Mouse (Mus musculus) urinary bladder, postnatal 14 days (tissue): ENCODE results near the gene Pkhd1.

ENCODE experiments used
- DNase-seq: peaks from one replicate; pipeline ENCODE4 v3.0.0; 2021; ENCODE audit warnings: low spot score

Pkhd1 gene

DNA sequence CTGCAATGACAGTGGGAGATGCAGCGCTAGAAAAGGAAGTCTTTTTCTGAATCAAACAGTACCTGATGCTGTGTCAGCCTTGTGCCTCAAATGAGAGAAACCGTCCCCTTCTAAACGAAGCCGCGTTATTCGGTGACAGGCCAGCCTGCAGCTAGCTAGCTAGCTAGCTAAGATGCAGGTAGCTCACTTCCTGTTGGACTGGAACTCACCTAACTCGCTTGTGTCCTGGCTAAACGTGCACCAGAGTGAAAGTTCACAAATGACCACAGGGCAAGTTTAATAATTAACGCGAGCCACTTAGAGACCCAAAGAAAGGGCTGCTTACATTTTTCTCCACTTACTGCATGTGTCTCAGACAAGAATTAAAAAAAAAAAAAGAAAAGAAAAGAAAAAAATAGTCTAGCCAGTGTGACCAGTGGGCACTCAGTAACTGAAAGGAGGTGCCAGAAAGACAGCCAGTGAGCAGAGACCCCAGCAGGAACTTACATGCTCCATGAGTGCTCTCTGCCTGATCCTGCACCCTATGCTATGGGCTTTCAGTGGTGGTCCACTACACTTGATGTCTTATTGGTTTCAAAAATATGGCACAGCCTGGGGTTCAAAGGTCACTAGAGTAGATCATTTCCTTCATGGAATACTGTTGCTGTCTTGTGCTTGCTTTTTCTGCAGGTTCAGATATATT, at the start of gene Pkhd1:
Pkhd1 (minus strand) TSS at position 216 of the 682 bp plus-strand sequence.
- peak; percentile 59 for DNase-seq

DNA sequence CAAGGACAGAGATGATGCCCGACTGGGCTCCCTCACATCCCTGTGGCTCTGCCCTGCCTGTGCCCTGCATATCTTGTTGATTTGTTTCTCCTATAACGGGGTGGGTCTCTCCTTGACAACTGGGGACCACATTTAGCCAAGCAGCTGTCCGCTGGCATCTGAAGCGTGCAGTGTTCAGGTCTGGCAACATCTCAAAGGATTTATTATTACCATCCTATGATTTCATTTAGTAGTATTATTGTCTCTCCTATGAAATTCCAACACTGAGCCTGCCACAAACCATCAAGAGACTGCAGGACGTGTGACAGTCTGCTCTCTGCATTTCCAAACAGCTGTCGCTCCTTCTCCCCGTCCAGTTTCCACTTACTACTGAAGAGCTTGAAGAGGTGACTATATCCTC, 49.7 kb upstream of the Pkhd1 start:
- DNase-seq = no peak

DNA sequence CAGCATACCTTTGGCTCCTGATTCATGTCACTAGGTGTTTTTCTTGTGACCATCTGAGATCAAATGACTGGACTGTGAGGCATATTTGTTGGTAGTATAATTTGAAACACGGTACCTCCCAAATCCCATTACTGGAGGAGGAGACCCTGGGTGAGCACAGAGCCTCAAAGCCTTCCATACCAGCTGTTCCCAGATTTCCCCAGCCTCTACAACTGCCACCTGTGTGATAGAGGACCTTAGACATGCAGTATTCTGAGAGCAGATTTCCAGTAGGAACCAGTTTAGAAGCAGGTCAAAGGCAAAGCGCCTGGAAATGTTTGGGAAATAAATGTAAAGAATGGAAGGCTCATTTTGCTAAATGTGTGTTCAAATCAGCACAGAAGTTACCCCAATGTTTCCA, 48.4 kb upstream of the Pkhd1 start:
- DNase-seq = no peak

DNA sequence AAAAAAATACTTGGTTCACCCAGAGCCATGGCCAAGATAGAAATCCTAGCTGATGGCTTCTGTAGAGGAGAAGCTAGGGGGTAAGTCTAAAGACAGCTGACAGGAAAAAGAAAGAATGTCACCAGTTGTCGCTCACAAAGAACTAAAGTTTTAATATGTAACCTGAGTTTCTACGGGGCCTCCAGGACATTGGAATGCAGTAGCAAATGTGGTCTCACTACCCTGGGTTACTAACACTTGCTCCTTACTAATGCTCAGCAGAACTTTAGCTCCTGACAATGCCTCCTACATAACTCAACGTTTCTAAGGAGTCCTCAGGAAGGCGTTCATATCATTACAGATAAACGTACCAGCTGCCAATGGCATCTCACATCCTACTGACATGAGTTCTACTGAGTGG, 37.2 kb upstream of the Pkhd1 start:
- no peak for DNase-seq

DNA sequence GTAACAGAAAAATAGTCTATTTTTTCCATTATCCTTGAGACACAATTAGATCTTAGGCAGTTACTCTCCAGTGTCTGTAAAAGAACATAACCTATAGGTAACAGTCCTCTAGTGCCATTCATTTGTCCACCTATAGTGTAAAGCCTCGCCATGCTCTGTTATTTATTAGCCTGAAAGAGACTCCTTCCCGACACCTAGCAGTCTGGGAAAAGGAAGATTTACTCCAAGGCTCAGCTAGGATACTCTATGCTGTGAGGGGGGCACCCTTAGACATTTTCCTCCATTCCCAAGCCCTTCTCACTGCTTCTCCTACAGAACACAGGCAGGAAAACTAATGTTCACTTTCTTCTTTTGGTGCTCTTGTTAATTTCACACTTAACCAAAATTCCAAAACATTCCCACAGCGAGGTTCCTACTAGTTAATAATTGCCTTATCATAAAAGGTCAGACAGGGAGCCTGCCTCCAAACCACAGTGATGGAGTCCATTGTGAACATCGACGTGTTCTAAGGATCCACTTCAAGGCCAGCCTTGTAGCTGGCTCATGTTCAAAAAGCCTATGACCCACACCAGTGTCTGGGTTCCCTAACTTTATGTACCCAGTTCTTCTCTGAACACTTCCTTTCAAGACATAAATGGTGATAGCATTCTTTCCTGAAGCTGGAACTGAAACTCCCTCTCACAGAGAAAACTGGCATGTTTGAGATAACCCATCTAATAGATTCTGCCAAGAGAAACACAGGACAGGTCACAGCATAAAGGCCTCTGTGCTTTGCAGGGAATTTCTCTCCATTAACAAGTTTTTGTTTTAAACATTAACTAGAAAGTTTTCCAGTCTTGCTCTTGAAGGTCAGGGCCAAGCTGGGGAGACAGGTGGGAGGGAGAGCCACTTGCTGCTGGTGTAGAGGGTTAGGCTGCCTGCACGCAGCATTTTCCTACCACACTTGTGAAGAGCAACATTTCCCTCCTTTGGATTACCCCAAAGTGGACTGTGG, 35.9 kb upstream of the Pkhd1 start:
- DNase-seq = no peak

DNA sequence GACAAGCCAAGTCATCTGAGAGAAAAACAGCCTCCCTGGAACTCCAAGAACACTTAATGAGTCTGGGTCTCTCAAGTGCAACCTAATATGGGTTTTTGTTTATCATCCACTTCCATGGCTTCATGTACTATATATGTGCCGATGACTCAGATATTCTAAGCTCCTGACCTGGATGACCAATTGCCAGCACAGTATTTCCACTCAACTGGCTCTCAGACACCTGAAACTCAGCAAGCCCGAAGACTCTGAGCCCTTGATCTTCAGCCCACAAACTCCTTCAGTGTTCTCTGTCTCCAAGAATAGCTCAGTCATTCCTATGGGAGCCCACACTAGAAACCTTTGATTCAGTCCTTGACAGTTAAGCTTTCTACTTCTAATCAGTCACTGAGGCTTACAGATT, 17.0 kb upstream of the Pkhd1 start:
- DNase-seq = no peak

DNA sequence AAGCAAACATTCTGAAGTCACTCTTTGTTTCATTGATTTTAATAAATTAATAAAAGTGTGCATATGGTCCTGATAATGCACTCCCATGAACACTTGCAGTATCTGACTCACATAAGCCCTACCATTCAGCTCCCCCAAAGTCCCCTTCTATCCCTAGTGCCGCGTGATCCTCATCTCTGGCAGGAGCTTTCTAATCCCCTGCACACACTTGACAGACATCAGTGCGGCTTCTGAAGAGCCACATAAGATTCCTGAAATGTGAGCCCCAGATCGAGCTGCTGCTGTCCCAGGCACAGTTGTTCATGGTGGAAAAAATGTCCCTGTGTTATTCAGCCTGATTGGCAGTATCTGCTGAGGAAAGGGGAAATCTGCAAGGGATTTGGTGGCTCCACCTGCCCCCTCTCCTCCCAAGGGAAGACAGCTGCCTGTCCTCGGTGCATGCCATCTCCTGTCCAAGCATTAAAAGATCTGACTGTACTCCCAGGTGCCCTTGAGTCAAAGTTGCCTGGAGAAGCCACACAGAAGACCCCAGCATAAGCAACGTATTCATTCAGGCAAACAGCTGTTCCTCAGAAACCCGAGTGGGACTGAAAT, 15.5 kb upstream of the Pkhd1 start:
- no peak for DNase-seq

DNA sequence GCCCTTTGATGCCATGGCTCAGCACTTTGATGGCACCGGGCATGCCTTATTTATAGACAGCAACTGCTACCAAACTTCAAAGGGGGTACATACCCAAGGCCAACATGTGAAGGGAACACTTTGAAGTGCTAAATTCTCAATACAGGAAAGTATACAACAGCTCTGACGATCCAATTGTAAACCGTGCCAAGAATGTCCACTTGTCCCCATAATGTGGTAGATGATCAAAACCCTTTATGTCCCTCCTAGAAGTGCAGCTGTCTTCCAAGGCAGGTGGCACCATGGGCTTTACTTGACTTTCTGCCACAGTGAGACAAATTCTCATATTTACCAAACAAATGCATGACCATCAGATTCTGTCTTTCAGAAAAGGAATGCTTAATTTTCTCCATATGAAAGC, 6.7 kb upstream of the Pkhd1 start:
- DNase-seq = no peak

DNA sequence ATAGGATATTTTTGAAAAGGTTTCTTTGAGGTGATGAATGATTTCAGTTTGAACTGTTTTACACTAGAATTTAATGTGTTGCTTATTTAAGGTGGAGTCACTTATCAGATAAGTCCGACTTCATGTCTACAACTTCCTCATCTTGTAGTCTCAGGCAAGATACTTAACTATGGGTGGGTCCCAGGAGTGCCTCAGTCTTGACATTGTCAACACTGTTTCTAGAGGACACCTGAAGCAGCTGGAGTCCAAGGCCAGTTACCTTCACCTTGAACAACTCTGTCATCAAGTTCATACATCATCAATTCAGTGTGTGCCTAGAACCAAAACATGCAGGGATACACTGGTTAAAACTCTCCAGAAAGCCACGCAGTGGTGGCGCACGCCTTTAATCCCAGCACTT, 5.5 kb upstream of the Pkhd1 start:
- DNase-seq = no peak

DNA sequence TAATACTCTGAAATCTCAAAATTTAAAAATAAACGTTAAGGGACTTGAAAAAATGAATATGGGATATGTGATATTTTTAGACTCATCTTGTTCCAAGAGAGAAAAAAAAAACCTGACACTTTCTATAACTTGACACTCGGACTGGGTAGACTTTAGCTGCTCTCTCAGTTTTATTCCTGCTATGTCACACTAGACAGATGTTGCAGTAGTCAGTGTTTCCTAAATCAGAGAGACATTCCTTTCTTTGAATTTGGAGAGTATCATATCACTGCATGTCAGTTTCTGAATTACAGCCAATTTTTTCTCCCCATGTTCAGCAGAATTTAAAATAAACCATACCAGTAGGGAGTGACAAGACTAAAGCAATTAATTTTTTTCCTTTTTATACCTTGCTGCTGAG, 2.7 kb upstream of the Pkhd1 start:
- DNase-seq = no peak

DNA sequence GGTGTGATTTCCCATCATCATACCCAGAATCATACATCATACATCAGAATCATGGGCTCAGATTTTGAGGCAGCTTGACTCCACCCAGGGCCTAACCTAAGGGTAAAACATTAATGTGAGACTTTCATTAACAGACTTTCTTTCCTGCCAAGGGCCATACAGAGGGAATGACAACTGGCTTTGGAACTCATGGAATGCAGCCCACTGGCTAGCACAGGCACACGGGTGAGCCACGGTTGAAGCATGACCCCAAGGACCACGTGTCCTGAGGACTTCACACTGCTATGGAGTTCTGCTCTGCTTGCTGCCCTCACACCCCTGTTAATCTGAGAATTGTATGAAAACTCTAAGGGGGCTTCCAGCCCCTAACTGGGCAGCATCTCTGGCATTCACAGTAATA, 1.5 kb upstream of the Pkhd1 start:
- peak; percentile 8 for DNase-seq

DNA sequence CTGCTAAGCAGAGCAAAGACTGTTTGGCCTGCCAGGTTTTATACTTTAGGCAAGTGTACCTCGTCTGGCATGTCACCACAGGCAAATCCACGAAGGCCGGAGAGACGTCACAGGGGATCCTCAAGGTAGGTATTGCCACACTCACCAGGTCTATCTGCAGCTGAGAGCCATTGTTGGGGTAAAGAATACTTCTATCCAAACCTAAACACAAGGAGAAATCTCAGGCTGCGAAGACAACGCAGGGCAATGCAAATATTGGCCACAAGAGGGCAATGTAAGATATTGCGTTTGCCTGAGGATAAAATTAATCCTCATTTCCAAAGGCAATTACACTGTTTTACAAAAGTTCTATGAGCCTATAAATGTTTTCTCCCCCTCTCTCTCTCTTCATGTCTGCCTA, 5.2 kb downstream of the Pkhd1 start:
- DNase-seq = peak; percentile 35

DNA sequence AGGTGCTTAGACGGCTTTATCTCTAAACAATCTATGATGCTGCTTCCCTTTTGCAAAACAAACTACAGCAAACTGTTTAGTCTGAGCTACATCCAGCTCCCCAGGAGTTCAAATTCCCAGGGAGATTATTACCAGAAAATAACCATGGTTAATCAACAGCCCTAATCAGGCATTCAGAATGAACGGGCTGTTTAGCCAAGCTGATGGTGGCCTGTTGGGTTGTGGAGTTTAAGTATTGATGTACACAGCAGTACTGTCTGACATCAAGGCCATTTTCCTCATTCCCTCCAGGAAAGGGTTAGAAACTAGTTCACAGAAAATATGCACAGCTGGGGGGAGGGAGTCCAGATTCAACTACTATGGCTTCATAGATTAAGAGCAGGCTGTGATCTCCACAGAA, 12.4 kb downstream of the Pkhd1 start:
- no peak for DNase-seq

DNA sequence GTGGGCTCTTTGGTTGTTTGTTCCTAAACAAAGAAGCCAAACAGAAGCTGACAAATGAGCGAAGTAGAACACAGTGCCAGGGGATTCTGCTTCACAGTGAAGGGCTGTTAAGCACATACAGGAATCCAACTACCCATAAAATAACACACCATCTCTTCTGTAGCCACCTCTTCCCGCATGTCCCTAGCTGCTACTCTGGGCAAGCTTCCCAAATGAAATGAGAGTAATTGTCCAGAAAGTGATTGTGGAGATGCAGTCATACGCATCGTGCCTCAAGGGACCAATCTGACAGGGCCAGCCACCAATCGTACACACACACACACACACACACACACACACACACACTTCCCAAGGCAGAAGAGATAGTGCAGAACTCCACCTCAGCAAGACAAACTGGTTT, 27.4 kb downstream of the Pkhd1 start:
- no peak for DNase-seq

DNA sequence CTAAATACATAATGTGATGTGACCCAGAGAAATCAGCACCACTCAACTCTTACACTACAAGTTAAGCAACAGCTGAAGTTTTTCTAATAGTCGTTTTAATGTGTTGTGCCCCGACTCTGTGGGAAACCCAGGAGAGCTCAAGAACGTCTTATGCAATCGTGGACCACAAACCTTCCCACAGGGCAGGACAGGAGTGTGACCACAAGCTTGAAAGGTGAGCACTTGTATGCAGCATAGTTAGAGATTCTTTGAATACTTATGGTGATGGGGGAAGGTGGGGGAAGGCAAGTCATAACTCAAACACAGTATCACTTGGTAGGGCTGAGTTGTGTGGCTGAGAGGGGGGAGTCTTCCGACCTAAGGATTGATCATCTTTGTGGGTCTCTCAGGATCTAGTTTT, 46.4 kb downstream of the Pkhd1 start:
- no peak for DNase-seq

DNA sequence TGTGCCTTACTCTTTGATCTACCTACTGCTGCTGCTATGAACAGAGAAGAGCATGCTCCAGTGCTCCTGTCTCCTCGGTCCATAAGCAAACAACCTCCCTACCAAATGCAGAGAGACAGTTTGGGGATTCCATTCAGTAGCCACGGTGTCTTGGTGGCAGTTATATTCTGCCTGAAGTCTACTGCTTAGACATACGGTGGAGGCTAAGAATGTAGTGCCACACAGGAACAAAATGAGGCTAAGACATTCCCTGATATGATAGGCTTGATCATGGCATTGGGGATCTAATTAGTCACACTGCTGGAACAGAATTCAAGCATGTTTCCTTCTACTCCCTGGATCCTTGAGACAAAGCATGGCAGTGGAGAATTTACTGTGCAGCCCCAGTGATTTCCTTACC, 48.4 kb downstream of the Pkhd1 start:
- no peak for DNase-seq

DNA sequence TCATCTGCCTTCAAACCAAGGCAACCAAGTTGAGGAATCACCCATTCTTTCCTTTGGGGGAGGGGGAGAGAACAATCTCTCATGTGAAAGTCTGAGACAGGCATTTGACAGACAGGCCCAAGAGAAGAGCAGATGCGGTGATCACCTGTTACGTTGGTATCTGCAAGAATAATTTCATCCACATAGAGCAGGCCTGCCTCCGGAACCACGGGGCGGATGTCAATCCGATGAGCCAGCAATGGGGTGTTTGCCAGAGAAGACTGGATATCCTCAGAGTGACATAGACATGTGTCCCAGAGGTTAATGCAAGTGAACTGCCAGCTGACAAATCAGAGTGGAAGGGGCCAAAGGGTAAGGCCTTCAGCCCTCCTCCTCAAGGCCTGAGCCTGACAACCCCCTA, 59.4 kb downstream of the Pkhd1 start:
- no peak for DNase-seq

DNA sequence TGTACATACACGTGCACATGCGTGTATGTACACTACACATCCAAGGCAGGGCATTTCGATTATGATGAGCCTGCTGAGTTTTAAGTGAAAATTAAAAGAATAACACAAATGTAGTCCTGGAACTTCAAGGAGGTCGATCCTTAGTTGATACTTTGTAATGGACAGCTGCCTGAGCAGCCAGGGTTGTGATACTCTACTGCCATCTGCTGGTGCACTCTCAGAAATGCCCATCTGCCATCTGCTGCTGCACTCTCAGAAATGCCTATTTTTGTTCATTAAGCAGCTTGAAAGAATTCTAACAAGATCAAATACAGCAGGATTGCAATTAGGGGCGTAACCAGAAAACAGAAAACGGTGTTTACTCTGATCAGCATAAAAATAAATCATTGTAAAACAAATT, 63.5 kb downstream of the Pkhd1 start:
- peak; percentile 19 for DNase-seq

DNA sequence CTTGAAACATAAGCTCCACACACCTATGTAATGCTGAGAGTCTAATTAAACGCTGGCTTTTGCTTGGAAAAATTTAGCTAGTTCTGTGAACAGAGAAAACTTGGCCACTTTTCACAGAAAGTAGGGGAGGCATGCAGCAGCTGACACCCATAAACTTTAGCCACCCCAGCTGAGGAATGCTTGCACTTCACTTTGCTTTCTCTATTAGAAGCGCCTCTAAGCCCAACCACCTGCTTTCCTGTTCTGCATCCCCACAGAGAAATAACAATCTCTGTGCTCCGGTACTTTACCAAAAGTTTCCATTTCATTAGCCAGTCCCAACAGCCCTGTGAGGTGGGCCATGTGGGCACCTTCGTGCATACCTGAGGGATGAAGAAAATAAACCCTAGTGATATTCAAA, 66.5 kb downstream of the Pkhd1 start:
- no peak for DNase-seq

DNA sequence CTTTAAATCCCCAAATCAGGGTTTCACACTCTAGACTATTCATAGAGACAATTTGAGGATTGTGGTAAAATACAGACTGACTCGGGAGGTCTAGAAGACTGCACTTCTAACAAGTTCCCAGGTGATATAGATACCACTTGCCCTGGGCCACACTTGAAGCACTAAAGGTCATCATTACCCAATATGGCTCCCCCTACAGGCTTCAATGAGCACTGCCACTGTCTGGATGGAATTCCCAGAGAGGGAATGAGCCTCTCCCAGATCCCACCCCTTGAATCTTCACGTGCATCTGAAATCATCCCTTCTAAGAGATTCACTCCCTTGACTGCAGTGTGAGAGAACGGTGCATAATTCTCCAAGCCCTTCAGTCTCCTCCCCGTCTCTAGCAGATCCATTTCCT, 73.3 kb downstream of the Pkhd1 start:
- DNase-seq = no peak

DNA sequence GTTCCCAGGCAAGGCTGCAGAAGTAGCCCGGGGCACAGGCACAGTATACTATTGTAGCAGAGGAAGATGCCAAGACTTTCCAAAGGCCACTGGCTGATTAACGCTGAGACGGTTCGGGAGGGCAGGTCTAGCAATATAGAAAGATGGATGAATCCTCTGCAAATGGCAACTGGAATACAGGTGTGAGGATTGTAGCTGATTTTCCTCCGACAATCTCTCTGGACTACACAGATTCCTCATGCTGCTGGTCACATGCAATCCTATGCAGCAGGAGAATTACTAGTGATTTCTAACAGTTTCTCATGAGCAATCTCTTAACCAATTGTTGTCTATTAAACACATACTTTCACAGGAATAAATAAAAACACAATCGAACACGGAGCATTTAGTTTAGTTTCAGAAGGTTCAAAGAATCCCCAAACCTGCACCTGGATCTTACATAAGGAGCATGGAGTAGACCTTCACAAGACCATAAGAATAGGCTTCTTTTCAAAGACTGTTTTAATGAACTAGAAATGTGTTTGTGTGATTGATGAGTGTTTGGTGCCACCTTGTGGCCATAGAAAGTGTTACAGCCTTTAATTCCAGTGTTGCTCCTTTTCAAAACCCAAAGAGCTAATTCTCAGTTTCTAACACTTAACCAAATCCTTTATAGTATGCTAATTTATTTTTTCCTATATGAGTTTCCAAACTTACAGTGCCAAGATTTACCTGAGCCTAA, 104.3 kb downstream of the Pkhd1 start:
- peak; percentile 24 for DNase-seq

DNA sequence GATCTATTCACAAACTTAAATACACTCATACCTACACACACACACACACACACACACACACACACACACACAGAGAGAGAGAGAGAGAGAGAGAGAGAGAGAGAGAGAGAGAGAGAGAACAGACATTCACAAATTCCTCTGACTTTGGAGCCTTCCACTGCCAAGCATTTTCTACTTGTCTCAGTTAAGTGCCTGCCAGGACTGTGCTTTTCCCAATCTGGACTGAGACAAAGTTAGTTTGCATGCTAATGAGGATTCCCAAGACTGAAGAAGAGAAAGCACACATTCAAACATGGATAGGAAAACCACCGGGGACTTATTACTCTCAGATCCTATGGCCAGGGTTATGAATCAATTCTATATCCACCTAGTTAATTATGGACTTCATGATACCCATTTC, 118.9 kb downstream of the Pkhd1 start:
- DNase-seq = no peak
